Mouse (Mus musculus) adrenal gland, postnatal 10 days (tissue): ENCODE data around the gene Faim. TPM values are rescaled to one million over a fixed set of nuclear protein-coding genes. Genes with fewer than 3 reads are reported as not detected.

Experiments
- DNase-seq: peaks from one replicate; pipeline ENCODE4 v3.0.0; 2021; ENCODE audit warnings: mixed read lengths
- long read RNA-seq, 2 experiments: library from polyadenylated mRNA; stranded (forward); transcript quantifications; one replicate each; pipeline ENCODE4 v2.0.0; 2021
- total RNA-seq, 2 experiments: library from RNA; stranded (reverse); gene quantifications; 2 replicates each; pipeline ENCODE4 v1.2.3; 2021

The Faim gene
- 10 to 100 TPM; 19.1 to 22.2 TPM for total RNA-seq
- long read RNA-seq, experiment 1, full-length matches to known transcripts: 43 of 45 reads
- long read RNA-seq, experiment 1, partial matches to known transcripts: 0 of 45 reads
- long read RNA-seq, experiment 1, other reads (novel, unspliced or antisense): 2 of 45 reads
- long read RNA-seq, experiment 2, transcript Faim-201 (5 exons, 1,019 nt): major isoform, 27 of 36 reads
- long read RNA-seq, experiment 2, partial matches to known transcripts: 9 of 36 reads
- long read RNA-seq, experiment 2, other reads (novel, unspliced or antisense): 0 of 36 reads

DNA sequence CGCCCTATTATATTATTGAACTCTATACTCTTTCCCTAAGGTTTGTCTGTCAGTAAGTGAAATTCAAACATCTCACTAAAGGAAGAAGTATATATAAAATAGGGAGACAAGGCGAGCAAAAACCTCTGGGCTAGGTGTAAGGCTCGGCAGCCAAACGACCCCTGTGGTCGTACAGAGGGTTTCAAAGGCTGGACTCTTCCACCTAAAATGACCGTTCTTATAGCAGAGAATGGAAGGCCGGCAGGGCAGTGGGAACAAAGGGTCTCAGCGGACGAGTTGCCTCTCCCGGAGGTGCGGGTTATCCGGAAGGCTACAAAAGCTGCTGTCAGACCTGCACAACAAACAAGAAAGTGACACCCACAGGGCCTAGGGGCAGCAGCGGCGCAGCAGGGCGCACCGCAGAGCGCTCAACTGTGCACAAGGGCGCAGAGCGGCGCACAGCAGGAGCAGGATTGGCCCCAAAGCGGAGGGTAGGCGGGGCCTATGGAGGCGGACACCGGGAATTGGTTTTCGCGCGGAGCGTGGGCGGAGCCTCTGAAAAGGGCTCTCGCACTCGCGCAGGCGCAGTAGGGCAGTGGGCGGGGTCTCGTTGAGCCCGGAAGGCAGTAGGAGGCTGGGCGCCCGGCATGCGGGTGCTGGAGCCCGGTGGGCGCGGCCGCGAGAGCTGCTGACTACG is at the start of gene Faim:
Faim (plus strand) TSS at position 574 of the 676 bp plus-strand sequence.
- peak; percentile 100 for DNase-seq

DNA sequence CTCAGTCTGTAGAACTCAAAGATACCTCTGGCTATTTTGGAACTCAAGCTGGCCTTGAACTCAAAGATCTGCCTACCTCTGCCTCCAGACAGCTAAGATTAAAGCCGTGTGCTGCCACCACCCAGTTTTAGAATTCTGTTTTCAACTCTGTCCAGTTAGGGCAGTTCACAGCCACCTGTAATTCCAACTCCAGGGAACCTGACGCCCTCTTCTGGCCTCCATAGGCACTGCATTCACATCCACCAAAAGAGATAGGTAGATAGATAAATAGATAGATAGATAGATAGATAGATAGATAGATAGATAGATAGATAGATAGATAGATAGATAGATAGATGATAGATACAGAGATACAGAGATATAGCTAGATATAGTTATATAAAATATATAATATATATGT is 46.9 kb upstream of the Faim start:
- DNase-seq: peak; percentile 43

DNA sequence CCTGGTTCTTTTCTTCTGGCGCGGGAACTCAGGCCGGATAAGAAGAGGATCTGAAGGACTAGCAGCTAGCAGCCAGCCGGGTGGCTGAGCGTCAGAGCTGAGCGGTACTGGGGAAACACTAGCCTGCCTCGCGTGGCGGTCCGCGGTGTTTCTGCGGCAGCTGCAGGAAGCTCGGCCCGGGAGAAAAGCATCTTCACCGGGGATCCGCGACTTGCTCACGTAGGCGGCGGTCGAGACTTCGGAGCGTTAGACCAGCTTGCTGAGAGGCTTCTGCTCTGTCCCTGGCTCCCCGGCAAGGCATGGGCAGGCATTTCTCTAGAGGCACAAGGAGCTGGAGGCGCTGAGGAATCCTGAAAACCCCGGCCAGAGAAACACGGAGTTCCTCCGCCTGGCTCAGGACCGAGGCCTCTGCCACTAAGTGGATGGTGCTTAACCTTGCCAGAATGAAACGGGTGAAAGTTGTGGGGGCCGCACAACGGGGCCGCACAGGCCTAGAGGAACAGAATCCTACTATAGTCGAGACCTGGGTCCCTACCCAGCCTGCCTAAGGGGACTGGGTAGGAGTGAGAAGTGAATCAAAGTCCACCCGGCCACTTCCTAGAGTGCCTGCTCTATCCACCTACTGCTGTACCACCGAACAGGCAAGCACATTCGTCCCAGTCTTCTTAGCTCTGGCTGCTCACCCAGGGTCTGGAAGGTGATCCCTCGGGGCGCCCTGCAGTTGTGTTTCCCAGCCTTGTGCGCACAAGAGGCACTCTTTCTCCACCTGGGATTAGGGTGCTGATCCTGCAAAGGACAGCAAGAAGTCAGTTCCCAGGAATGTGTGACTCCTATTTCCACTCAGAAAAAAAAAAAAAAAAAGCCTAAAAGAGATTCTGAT is 33.8 kb upstream of the Faim start:
- peak; percentile 19 for DNase-seq

DNA sequence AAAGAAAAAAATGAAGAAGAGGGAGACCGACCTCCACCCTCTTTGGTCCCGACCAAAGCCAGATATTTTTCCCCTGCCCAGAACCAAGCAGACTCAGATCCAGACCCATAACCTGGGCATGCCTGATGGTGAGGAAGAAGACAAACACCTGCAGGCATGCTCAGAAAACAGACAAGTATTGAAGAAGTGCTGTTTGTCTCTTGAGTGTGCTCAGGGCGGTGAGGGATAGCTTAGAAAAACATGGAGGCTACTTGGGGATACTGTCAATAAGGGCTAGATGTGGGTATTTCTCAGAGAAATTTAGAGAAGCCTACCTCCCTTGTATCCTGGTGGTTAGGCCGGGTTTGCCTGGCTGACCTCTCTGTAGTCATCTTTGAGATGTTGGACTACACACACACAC is 32.9 kb upstream of the Faim start:
- DNase-seq: no peak

DNA sequence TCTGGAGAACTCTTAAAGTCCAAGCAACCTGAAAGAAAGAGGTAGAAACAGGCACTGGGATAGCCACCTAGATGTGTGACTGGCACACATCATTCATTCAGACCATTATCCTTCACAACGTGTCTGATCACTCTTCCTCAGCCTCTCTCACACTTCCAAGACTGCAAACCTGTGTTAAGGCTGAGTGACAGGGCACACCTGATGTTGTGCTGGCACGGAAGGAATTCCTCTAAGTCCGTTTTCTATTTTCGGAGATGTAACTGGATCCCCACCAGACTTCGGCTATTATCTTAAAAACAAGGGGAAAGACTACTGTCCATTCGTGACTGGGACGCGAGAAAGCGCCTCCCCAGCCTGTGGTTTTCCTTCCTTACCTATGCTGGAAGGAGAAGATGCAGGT is 32.3 kb upstream of the Faim start:
- no peak for DNase-seq

DNA sequence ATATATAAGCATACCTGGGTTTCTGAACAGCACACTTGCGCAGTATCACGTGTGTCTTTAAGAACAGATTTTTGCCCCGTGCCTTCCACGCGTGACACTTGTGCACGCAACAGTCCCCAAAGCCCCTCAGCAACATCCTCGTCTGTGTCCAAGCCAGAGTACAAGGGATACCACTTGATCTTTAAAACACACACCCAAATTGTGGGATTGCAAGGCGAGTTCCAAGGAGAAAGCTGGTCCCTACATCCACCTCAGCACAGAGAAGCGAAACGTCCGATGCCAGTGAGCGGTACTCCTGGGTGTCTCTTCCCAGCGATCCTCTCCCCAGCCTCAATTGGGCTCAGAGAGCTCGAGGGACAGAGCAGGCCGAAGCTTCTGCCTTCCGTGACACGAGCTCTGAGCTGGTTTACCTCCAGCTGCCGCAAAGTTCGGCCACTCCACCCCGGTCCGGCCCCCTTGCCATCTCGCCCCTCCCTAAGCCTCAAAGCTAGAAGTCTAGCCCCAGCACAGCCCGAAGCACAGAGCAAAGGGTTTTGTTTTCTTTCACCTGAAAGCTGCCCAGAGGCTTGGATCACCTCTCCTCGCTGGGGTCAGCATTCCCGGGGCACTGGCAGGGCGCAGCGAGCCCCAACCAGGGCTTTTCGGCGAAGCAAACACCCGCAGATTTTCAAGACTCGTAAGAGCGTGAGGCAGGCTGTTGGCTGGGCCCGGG is 31.6 kb upstream of the Faim start:
- DNase-seq: no peak

DNA sequence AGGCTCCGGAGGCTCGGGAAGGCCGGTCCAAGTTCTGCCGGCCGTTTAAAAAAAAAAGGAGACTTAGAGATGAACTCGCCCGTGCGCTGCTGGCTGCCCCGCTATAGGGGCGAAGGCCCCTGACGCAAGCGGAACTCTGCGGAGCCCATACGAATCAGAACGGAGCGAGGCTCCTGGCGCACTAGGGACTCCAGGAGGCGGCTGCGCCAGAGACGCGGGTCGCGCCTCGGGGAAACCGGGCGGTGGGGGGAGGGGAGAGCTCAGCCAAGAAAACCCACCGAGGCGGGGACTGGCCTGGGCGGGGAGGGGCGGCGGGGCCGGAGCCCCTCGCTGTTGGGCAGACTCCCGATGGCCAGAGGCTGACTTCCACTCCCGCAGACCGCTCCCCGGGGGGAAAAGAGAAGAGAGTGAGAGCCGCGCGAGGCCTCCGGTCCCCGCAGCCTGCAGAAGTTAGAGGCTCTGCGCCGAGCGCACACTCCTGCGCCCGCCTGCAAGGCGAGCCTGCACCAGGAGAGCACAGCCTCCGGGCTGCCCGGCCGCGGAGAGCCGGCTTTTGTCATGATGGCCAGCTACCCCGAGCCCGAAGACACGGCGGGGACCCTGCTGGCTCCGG is 31.0 kb upstream of the Faim start, which contains the start of gene Foxl2:
Foxl2 (plus strand) TSS at position 186 of the 613 bp plus-strand sequence.
- DNase-seq: peak; percentile 40

DNA sequence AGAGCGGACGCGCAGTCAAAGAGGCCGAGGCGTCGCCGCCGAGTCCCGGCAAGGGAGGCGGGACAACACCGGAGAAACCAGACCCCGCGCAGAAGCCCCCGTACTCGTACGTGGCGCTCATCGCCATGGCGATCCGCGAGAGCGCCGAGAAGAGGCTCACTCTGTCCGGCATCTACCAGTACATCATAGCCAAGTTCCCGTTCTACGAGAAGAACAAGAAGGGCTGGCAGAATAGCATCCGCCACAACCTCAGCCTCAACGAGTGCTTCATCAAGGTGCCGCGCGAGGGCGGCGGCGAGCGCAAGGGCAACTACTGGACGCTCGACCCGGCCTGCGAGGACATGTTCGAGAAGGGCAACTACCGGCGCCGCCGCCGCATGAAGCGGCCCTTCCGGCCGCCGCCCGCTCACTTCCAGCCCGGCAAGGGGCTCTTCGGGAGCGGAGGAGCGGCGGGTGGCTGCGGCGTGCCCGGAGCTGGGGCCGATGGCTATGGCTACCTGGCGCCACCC is 30.4 kb upstream of the Faim start:
- DNase-seq: peak; percentile 33

DNA sequence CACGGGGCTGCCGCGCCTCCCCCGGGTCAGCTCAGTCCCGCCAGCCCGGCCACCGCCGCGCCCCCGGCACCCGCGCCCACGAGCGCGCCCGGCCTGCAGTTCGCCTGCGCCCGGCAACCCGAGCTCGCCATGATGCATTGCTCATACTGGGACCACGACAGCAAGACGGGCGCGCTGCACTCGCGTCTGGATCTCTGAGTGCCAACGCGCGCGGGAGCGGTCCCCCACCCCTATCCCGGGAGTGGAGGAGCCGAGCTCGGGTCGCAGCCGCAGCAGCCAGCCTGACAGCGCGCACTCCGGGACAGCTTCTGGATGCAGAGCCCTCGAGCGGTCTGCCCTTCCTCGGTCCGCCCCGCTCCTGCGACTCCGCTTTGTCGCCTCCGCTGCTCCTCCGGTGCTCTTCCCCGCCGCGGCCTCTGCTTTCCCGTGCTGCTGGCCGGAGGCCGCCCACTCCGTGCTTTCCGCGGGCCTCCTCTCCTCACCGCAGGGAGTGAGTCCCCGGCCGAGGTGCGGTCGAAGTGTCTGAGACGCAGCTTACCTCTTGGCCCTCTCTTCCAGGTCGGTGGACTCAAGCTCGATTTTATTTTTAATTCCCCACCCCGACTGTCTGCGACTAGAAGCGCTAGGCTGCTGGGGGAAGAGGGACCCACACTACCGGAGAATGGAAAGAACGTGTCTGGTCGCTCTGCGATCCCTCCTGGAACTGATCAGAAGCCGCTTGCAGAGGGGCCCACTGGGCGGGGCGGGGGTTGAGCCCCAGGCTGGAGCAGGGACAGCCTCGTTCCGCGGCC is 29.4 kb upstream of the Faim start:
- peak; percentile 43 for DNase-seq

DNA sequence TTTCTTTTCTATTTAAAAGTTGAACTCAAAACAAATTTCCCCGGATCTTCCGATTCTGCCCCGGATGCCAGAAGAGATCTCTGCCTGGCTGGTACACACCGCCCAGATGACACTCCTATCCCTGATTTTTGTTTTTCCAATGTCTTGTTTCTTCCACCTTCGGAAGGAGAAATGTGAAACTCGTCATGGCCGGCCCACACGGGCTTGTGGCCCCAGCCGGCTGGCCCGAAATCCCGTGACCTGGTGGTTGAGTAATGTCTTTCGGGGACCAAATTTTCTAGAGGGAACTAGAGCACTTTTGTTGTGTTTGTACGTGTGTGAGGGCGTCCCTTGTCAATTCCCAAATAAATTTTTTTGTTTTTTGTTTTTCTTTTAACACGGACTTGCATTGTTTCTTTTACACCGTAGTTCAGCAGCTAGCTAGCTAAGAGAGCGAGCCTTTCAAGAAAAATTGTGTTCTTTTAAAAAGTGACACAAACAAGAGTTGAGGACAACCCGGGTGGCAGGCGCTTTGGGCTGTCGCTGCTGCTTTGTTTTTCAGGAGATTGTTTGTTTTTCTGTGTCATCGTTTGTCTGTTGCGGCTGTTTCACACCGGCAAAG is 28.3 kb upstream of the Faim start:
- no peak for DNase-seq

DNA sequence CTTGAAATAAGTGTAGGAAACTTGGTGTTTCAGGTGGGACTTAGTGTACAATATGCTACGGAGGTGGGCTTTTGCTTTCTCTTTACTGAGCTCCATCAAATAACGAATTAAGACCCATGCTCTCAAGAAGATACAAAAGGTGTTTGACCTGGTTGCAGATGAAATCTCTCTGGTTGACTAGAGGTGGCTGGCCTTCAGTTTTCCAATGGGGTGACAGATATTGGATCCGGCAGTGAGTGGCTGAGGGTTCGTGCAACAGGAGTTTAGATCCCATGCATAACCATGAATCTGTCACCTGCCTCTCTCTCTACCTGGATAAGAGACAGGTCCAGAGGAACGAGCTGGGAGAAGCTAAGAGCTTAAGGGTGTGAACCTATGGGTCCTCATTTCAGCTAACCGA is 27.5 kb upstream of the Faim start:
- DNase-seq: no peak

DNA sequence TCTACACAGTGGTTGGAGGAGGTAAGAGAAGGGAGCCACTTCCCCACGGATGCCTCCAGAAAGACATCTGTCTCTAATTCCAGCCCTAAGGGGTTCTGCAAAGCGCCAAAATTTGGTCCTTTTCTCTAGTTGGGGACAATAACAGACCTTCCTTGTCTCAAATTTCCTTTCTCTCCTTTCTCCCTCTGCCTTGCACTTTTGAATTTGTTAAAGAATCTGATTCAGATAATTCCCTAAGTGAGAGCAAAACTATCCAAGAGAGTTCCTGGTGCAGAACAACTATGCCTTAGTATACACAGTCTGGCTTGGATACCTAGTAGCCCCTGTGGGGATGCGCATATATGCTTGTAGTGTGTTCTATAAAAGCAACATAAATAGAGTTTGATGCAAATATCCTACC is 26.3 kb upstream of the Faim start:
- no peak for DNase-seq

DNA sequence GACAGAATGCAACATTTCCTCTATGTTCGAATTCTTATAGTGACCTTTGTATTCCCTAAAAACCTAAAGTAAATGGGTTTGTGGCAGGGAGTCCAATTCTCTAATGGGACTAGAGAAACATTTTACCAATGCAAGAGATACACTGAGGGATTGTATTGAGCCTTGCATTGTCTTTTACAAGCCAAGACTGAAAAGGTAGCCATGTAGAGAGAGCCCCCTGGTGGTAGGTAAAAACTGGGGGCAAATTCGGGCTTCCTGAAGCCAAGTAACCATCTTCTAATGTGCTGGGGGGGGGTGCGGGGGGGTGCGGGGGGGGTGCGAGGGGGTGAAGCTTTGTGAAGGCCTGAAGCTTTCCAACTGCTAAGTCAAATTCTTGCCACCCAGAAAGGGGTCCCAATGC is 25.8 kb upstream of the Faim start:
- DNase-seq: no peak

DNA sequence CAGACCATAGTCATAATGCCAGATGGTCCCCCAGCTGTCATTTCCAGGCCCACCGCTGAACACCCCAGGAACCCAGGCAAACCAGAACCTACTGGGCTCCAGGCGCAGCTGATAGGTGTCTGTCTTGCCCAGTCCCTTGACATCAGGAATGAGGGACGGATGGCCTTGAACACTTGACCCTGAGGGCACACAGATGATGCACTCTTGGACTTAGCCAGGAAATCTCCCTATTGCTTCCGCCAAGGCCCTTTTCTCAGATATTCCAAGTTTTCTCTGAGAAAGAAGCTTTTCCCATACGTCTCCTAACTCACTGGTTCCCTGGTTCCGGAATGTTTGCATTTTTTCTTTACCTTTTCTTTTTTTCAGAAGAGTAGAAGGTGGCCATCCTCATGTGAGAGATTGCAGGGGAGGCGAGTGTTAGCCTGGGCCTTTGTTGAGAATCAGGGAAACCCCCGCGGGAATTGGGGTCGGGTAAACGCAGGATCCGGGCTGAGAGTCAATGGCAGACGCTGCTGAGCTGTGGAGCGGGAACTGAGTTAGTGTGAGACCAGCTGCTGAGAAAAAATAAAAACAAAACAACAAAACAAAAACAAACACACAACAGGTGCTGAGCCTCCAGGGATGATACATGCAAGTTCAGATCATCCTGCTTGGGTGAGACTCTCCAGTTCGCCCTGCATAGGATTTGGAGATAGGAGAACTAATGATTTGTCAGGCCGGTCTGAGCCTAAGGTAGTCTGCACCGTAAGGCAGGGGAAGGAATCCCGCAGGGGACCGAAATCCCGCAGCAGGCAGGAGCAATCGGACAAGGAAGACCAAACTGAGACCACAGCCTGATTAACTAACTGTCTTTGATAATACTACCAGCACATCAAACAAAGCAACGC is 24.3 kb upstream of the Faim start:
- no peak for DNase-seq

DNA sequence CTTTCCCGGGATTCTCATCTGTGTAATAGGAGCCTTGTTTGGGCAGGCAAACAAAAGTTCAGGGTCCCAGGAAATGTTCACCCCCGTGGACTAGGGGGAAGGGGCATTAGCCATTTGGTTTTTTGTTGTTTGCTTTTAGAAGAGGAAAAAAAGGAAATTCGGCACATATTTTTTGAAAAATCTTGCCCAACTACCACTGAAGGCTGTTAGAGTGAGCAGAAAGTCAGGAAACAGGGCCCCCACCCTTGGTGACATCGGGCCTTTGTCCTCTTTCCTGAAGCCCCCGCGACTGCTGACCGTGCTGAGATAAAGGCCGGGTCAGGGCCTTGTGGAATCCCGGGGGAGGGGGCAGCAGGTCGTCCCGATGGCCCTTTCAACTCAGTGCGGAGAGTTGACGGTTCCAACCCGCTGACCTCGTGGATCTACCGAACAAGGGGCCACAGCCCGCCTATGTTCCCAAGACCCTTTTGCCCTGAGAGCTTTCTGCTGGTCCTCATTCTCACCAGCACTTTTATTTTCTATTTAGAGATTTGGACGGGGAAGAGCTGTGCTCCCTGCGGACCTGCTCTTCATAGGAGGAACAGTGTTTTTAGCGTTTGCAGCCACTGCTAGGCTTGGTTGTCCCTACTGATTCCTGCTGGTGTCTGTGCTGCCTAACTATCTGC is 23.6 kb upstream of the Faim start:
- no peak for DNase-seq

DNA sequence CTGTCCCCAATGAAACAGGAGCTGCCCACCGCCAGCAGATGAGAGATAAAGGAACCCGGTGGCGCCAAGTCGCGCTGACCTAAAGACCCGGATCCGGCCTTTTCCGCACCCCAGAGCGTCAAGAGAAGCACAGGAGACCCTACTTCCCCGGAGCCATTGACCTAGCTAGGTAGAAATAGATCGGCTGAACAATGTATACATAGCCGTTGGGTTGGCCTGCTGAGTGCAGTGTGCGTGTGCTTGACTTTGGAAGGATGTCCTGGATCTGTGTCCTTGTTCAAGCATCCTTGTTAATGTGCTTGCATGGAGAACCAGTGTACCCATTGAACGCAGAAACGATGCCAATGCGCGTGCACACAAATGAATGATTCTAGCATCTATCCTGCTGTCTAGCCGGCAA is 22.5 kb upstream of the Faim start:
- DNase-seq: no peak

DNA sequence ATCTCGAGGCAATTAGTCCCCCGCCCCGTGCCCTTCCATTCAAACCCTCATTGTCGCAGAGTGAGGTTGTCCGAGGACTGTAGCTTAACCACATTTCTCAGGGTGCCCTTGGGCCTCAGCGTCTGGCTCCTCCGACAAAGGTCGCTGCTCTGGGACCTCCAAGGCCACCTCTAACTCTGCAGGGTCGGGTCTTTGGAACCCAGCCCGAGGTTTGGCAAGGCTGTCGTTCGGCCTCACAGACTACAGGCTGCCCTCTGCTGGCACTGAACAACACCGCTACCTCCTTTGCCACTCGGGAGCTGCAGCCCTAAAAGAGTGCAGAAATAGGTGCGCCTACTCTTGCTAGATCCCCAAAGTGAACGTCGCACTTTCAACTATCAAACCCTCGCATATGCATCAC is 21.1 kb upstream of the Faim start:
- peak; percentile 79 for DNase-seq

DNA sequence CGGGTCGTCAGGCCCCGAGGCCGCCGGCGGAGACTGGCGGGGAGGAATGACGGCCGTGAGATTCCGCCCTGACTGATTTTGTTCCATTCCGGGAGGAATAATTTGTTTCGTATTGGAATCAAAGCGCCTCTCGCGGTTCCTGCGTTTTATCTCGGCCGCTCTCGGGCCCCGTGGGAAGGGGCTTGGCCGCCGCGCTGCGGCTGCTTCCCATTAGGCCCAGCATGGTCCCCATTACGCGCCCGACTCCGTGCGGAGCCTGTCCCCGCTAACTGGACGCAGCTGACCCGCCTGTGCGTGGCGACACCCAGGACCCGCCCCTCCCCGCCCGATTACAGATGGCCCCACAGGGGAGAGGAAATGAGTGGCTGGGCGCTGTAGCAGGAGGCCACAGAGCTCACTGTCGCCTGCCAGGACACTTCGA is 13.1 kb upstream of the Faim start:
- DNase-seq: no peak

DNA sequence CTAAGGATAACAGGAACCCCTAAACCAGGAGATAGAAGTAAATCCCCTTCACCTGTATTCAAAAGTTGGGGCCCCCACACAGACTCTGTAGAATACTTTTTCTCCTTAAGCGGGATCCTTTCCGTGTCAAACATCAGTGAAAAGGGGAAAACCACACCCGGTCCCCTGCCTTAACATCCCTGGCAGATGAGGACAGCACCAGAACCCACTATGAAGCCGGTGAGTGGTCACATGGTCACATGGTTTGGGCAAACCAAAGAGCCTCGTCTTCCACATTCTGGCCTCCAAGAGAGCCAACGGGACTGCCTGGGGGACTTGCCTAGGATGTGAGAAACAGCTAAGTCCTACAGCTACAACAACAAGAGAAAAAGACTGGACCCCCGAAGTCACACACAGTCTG is 12.6 kb upstream of the Faim start:
- no peak for DNase-seq
